Mouse (Mus musculus) ES-E14 (cell line): ENCODE measurements around the gene Obscn. TPM values are rescaled to one million over a fixed set of nuclear protein-coding genes. Genes with fewer than 3 reads are reported as not detected.

Experiments
- DNase-seq: peaks from one replicate; pipeline ENCODE4 v3.0.0-alpha.2; 2013; ENCODE audit warnings: low read depth, low spot score
- H3K27ac ChIP-seq: 2 replicates; pipeline ENCODE4 v1.5.1; 2012; ENCODE audit warnings: low read depth, mild to moderate bottlenecking, low read length, moderate library complexity, mixed read lengths; ENCODE audit not compliant: poor library complexity, insufficient read depth, severe bottlenecking
- H3K36me3 ChIP-seq: 2 replicates; pipeline ENCODE4 v1.6.1; 2012; ENCODE audit warnings: mild to moderate bottlenecking, low read length, moderate library complexity, mixed read lengths; ENCODE audit not compliant: control insufficient read depth, poor library complexity, insufficient read depth, severe bottlenecking
- H3K4me1 ChIP-seq, 2 experiments: fragments of 150-350 bp in 1 of 2; sonication (generic) in 1 of 2; 2 replicates each; pipeline ENCODE4 v1.6.1; 2012; ENCODE audit warnings: low read length in 2 of 2, mild to moderate bottlenecking in 1 of 2, mixed read lengths in 1 of 2; ENCODE audit not compliant: control insufficient read depth in 2 of 2, insufficient read depth in 2 of 2, poor library complexity in 1 of 2
- H3K4me3 ChIP-seq, 2 experiments: fragments of 150-350 bp in 1 of 2; sonication (generic) in 1 of 2; 2 replicates each; pipeline ENCODE4 v1.5.1; 2012; ENCODE audit warnings: low read length in 2 of 2, low read depth in 1 of 2, mild to moderate bottlenecking in 1 of 2, mixed read lengths in 1 of 2; ENCODE audit not compliant: insufficient read depth in 1 of 2, poor library complexity in 1 of 2, severe bottlenecking in 1 of 2
- H3K9ac ChIP-seq: 2 replicates; pipeline ENCODE4 v1.6.1; 2012; ENCODE audit warnings: low read depth, mild to moderate bottlenecking, low read length, mixed read lengths; ENCODE audit not compliant: poor library complexity, insufficient read depth, severe bottlenecking
- H3K9me3 ChIP-seq: fragments of 150-350 bp; sonication (generic); 2 replicates; pipeline ENCODE4 v1.6.1; 2012; ENCODE audit warnings: low read depth, mild to moderate bottlenecking, low read length; ENCODE audit not compliant: control insufficient read depth, insufficient read depth
- CHD2 ChIP-seq: IDR thresholded peaks from 2 replicates; pipeline ENCODE4 v1.6.1; 2014; ENCODE audit warnings: mild to moderate bottlenecking, low read depth, low read length, inconsistent platforms
- HCFC1 ChIP-seq: IDR thresholded peaks from 2 replicates; pipeline ENCODE4 v1.6.1; 2012; ENCODE audit warnings: low read length, inconsistent platforms, borderline replicate concordance; ENCODE audit not compliant: insufficient read depth
- MAFK ChIP-seq: IDR thresholded peaks from 2 replicates; pipeline ENCODE4 v1.6.1; 2014; ENCODE audit warnings: mild to moderate bottlenecking, low read depth, low read length, inconsistent platforms; ENCODE audit not compliant: insufficient read depth
- ZC3H11A ChIP-seq: IDR thresholded peaks from 2 replicates; pipeline ENCODE4 v1.6.1; 2012; ENCODE audit warnings: low read depth, mild to moderate bottlenecking, inconsistent platforms, low read length, borderline replicate concordance
- ZNF384 ChIP-seq: IDR thresholded peaks from 2 replicates; pipeline ENCODE4 v1.6.1; 2012; ENCODE audit warnings: low read depth, low read length, inconsistent platforms
- in situ Hi-C, 2 experiments: fragments of 600-800 bp; cut with MboI; formaldehyde crosslinking; loops; one replicate each; pipeline ENCODE4 v1.15.1; 2025; ENCODE audit warnings: low sequenced_read_pairs in 2 of 2, inconsistent platforms in 1 of 2; ENCODE audit not compliant: unreplicated experiment in 2 of 2
- total RNA-seq: library from RNA; depleted of rRNA; stranded (reverse); fragments of 300-350 nt; gene quantifications from 2 replicates; pipeline ENCODE4 v1.2.3, GENCODE M21; 2012

Gene Obscn
- total RNA-seq, 1 experiment = 0.36 TPM

DNA sequence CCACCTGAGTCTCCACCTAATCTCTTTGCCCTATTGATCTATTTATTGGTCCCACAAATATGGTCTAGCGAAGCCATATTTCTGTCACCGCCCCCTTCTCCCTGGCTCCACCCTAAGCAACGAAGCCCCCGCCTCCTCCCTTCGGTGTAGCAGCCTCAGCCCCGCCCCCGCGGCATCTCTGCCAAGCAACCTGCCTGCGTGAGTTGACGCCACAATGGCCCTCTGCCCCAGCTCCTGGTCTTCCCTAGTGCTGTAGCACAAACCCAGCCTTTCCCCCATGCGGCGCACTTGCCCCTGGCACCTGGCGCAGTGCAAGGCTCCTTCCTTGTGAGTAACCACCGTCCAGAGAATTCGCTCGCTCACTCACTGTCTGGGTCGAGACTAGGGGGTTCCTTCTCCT lies 172.7 kb downstream of the Obscn start:
- in situ Hi-C loops = no loop called here

DNA sequence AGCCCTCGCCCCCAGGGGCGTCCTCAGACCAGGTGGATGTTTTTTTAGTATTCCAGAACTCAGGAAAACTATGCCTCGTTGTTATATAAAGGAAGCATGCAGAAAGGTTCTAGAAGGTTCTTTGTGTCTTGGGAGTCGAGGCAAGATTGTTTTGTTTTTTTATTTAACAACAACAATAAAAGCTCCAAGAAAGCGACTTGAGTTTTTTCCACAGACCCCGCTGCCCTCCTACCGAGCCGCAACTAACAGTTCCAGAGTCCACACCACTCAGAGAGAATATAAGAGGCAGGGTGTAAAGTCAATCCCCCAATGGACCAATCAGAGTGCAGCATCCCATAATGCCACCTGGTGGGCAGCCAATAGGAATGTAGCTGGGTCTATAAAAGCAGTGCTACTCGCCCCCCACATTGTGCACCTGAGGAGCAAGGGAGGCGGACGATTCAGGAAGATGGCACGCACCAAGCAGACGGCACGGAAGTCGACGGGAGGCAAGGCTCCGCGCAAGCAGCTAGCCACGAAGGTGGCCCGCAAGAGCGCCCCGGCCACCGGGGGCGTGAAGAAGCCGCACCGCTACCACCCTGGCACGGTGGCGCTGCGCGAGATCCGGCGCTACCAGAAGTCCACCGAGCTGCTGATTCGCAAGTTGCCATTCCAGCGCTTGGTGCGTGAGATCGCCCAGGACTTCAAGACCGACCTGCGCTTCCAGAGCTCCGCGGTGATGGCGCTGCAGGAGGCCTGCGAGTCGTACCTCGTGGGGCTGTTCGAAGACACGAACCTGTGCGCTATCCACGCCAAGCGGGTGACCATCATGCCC lies 174.6 kb downstream of the Obscn start:
- DNase-seq = no peak
- Histone ChIP-seq H3K9me3 (no peaks in the 10 kb centered on the region), H3K4me3 (peak overlapping the region; percentile 48 to 61), H3K9ac (peak overlapping the region; percentile 3), H3K4me1 (peaks cover 0 to 7% of the 10 kb centered on the region in 2 experiments; a peak in 2 of 4 replicates), H3K27ac (no peak overlapping the region), H3K36me3 (peaks cover 5% of the 10 kb centered on the region; the same call in 1 of the 2 replicates)
- TF ChIP-seq MAFK (no peak), ZNF384 (no peak), ZC3H11A (no peak), HCFC1 (no peak), CHD2 (peak; percentile 51; the same call in 1 of the 2 replicates)
- in situ Hi-C loops = no loop called here

More for the DNA sequence above, 172.7 kb downstream of the Obscn start:
- TF ChIP-seq CHD2 = no peak
- TF ChIP-seq HCFC1 = no peak
- TF ChIP-seq MAFK = no peak
- TF ChIP-seq ZNF384 = no peak
- TF ChIP-seq ZC3H11A = no peak
- Histone ChIP-seq H3K36me3 (no peaks in the 10 kb centered on the region), H3K9ac (no peak overlapping the region), H3K4me3 (0 out of 4 replicates have a peak overlapping the region, but pooled peaks of 1 of the 2 experiments have one; percentile 7), H3K9me3 (no peaks in the 10 kb centered on the region), H3K27ac (no peak overlapping the region), H3K4me1 (peaks cover 0 to 9% of the 10 kb centered on the region in 2 experiments; a peak in 2 of 4 replicates)
- DNase-seq = no peak

DNA sequence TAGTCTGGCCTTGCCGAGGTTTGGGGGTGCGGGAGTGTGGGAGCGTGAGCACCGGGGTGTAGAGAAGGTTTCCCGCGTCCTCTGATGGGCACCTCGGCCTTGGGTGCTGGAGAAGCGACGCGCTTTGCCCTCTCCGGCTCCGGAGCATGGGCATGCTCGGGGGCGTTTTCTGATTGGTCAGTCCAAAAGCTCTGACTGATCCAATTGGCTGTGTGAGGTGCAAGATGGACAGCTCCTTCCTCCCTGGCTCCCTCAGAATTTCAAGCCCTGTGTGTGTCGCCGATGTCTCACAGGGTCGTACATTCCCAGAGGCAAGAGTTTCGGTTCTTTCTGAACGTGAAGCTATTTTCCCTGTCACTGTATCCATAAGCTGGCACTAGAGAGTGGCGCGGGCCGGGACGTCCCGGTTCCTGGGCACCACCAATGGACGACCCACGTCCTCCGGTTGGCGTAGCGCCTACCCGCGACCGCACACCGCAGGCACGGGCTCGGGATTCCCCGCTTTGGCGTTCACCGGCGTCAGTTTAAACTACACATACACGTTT lies 176.2 kb downstream of the Obscn start:
- Histone ChIP-seq H3K4me3 (peak overlapping the region; percentile 60 to 73), H3K4me1 (peaks cover 3% of the 10 kb centered on the region in 2 experiments; a peak in 2 of 4 replicates), H3K9ac (no peak overlapping the region; the same call in 1 of the 2 replicates), H3K9me3 (no peaks in the 10 kb centered on the region), H3K27ac (no peak overlapping the region), H3K36me3 (peaks cover 5% of the 10 kb centered on the region; the same call in 1 of the 2 replicates)
- TF ChIP-seq HCFC1 = no peak
- no peak for TF ChIP-seq ZNF384
- TF ChIP-seq ZC3H11A = no peak
- TF ChIP-seq MAFK = no peak
- no peak for TF ChIP-seq CHD2
- no peak for DNase-seq
- in situ Hi-C loops = no loop called here

DNA sequence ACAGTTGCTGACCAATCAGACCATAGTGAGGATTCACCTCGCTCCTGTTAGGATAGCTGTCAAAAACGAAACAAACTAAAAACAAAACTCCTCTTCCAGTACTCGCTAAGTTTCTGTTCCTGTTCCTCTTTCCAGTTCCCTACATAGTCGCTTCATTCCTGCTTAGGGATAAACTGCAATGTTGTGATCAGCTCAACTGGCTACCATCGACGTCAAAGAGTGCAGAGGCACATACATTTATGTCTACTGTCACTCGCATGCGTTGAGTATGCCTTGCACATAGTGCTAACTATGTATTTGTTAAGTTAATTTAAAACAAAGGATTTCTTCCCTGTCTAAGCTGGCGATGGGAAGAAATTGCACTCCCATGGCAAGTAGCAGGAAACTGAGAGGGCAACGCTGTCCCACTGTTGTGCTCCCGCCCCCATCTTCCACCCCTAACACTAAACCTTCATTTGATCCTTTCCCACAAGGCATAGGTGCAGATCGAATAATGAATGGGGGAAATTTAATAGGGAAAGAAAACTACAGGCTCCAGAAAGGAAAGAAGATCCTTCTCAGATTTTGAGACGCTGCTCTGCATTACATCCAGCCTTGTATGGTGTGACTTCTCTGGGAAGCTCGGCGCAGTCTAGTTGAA lies 176.9 kb downstream of the Obscn start:
- TF ChIP-seq CHD2 = no peak
- TF ChIP-seq ZNF384 = no peak
- no peak for TF ChIP-seq HCFC1
- TF ChIP-seq MAFK = no peak
- no peak for TF ChIP-seq ZC3H11A
- in situ Hi-C loops = no loop called here
- peaks cover 5% of the 10 kb centered on the region; the same call in 1 of the 2 replicates for H3K36me3 ChIP-seq

More for the DNA sequence above, 176.9 kb downstream of the Obscn start:
- Histone ChIP-seq H3K4me1 (peaks cover 0 to 3% of the 10 kb centered on the region in 2 experiments; a peak in 2 of 4 replicates), H3K9me3 (no peaks in the 10 kb centered on the region), H3K27ac (no peak overlapping the region), H3K9ac (no peak overlapping the region), H3K4me3 (0 out of 4 replicates have a peak overlapping the region, but pooled peaks of 1 of the 2 experiments have one; percentile 44)
- no peak for DNase-seq
